Mouse (Mus musculus) intestine, embryonic 14.5 days (tissue): Measurements from ENCODE around the gene Srxn1. TPM values are rescaled to one million over a fixed set of nuclear protein-coding genes. Genes with fewer than 3 reads are reported as not detected.

ENCODE experiments used
- ATAC-seq: fragments of 200-750 bp; cut with Nextera tagmentation; replicated peaks from 2 replicates; pipeline ENCODE4 v1.8.0; 2017; ENCODE audit warnings: low read depth, moderate number of reproducible peaks, moderate TSS enrichment, moderate library complexity; ENCODE audit not compliant: low FRiP score, low TSS enrichment
- DNase-seq: peaks from one replicate; pipeline ENCODE4 v3.0.0-alpha.2; 2018; ENCODE audit warnings: low spot score
- H3K27ac ChIP-seq: fragments of 300-500 bp; sonication (generic); 2 replicates; pipeline ENCODE4 v1.5.1; 2014; ENCODE audit warnings: low read depth, mild to moderate bottlenecking, control low read depth
- H3K27me3 ChIP-seq: fragments of 300-500 bp; sonication (generic); replicated peaks from 2 replicates; pipeline ENCODE4 v1.6.1; 2014; ENCODE audit warnings: low read length, control low read depth; ENCODE audit not compliant: control insufficient read depth, insufficient read depth
- H3K36me3 ChIP-seq: fragments of 300-500 bp; sonication (generic); 2 replicates; pipeline ENCODE4 v1.6.1; 2014; ENCODE audit warnings: low read length, control low read depth; ENCODE audit not compliant: control insufficient read depth, insufficient read depth
- H3K4me1 ChIP-seq: fragments of 300-500 bp; sonication (generic); replicated peaks from 2 replicates; pipeline ENCODE4 v1.6.1; 2014; ENCODE audit warnings: low read length, control low read depth, mixed read lengths; ENCODE audit not compliant: control insufficient read depth, insufficient read depth
- H3K4me2 ChIP-seq: fragments of 300-500 bp; sonication (generic); 2 replicates; pipeline ENCODE4 v1.6.1; 2014; ENCODE audit warnings: low read length
- H3K4me3 ChIP-seq: fragments of 300-500 bp; sonication (generic); 2 replicates; pipeline ENCODE4 v1.5.1; 2014; ENCODE audit warnings: low read depth, low read length, control low read depth, mixed read lengths
- H3K9ac ChIP-seq: fragments of 300-500 bp; sonication (generic); 2 replicates; pipeline ENCODE4 v1.6.1; 2014; ENCODE audit warnings: mild to moderate bottlenecking, low read length
- H3K9me3 ChIP-seq: fragments of 300-500 bp; sonication (generic); 2 replicates; pipeline ENCODE4 v1.6.1; 2016; ENCODE audit warnings: low read length, control low read depth; ENCODE audit not compliant: control insufficient read depth
- whole genome bisulfite sequencing: fragments of 180-500 bp; shearing (Covaris S2); extraction: QIAGEN DNeasy Blood & Tissue Kit; methylation state at CpG from one replicate; pipeline ENCODE4 v1.1.7; 2014; 5-methylcytosine and 5-hydroxymethylcytosine counted together
- polyA plus RNA-seq: library from polyadenylated mRNA; unstranded; fragments of >200 nt; fragmentation: Nextera tagmentation; extraction: Ambion mirVana; gene quantifications from 2 replicates; pipeline ENCODE4 v1.2.1, GENCODE M21; 2014

The Srxn1 gene
- polyA plus RNA-seq, 1 experiment from 2014 or later, result 12.4 TPM

DNA sequence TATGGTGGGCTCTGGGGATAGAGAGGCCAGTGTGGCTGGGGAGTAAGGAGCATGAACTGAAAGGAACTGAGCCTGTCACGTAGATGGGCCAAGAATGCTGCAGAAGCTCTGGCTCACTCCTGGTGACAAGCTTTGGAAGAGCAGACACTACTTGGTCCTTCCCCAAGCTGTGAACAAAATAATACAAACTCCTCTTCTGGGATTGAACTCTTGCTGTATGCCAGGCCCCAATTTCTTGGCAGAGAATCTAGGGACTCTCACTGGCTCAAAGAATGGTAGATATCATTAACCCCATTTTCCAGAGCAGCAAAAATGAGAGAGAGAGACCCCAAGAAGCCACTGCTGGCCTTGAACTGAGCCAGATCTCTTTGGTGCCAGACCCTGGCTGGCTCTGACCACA, 36.2 kb downstream of the Srxn1 start:
- Histone ChIP-seq H3K4me3 (peak overlapping the region; percentile 28), H3K9ac (peak overlapping the region; percentile 12; the same call in 1 of the 2 replicates), H3K27ac (peak overlapping the region; percentile 48), H3K9me3 (no peaks in the 10 kb centered on the region), H3K4me2 (peak overlapping the region; percentile 83), H3K4me1 (peaks cover 11% of the 10 kb centered on the region; the same call in 1 of the 2 replicates), H3K36me3 (no peaks in the 10 kb centered on the region), H3K27me3 (peaks cover 28% of the 10 kb centered on the region)
- ATAC-seq, result no peak
- DNase-seq, result no peak
- 50% methylated on average over 1 of the region's 1 CpGs for WGBS

DNA sequence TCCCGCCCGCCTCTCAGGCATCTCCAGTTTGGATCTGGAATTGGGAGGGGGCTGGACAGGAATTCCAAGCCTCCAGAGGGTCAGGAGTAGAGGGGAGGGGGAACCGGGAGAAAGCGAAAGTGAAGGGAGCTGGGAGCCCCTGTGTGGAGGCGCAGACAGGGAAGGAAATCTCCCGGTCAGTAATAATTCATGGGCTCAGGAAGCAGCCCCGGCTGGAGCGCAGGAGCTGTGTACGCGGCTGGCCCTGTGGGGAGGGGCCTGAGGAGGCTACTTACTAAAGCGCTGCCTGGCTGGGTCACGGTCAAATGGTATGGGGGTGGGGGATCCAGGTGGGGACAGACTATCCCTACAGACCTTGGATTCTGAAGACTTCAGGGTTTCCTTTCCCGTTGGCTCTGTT, 36.7 kb downstream of the Srxn1 start:
- H3K4me3 ChIP-seq, result peak overlapping the region; percentile 28
- ATAC-seq, result peak; percentile 75
- no peaks in the 10 kb centered on the region for H3K9me3 ChIP-seq
- H3K27me3 ChIP-seq, result peaks cover 28% of the 10 kb centered on the region
- peaks cover 11% of the 10 kb centered on the region; the same call in 1 of the 2 replicates for H3K4me1 ChIP-seq
- H3K27ac ChIP-seq, result peak overlapping the region; percentile 48
- WGBS, result 1% methylated on average over 13 of the region's 13 CpGs
- H3K9ac ChIP-seq, result peak overlapping the region; percentile 12; the same call in 1 of the 2 replicates
- H3K4me2 ChIP-seq, result peak overlapping the region; percentile 83
- DNase-seq, result peak; percentile 80
- no peaks in the 10 kb centered on the region for H3K36me3 ChIP-seq

DNA sequence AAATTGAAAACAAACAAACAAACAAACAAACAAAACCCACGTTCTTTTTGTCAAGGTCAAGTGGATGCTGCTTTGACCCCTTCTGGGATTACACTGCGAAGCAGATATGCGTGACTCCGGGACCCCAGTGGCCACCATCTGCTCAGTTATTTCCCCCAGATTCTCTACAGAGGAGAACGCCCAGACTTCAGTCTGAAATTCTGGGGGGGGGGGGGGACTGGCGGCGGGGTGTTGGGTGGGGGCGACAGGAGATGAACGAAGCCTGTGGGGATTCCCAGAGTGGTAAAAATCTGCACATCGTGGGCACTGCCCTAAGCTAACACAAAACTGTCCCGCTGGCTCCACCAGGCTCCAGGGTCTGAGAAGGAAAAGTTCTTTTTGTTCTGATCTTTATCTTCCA, 37.3 kb downstream of the Srxn1 start:
- 7% methylated on average over 11 of the region's 11 CpGs for WGBS
- Histone ChIP-seq H3K9ac (no peak overlapping the region), H3K27me3 (peaks cover 28% of the 10 kb centered on the region), H3K4me1 (peaks cover 11% of the 10 kb centered on the region; the same call in 1 of the 2 replicates), H3K36me3 (no peaks in the 10 kb centered on the region), H3K4me2 (peak overlapping the region; percentile 83), H3K4me3 (peak overlapping the region; percentile 48), H3K27ac (no peak overlapping the region), H3K9me3 (no peaks in the 10 kb centered on the region)
- ATAC-seq (no peak), DNase-seq (no peak)

DNA sequence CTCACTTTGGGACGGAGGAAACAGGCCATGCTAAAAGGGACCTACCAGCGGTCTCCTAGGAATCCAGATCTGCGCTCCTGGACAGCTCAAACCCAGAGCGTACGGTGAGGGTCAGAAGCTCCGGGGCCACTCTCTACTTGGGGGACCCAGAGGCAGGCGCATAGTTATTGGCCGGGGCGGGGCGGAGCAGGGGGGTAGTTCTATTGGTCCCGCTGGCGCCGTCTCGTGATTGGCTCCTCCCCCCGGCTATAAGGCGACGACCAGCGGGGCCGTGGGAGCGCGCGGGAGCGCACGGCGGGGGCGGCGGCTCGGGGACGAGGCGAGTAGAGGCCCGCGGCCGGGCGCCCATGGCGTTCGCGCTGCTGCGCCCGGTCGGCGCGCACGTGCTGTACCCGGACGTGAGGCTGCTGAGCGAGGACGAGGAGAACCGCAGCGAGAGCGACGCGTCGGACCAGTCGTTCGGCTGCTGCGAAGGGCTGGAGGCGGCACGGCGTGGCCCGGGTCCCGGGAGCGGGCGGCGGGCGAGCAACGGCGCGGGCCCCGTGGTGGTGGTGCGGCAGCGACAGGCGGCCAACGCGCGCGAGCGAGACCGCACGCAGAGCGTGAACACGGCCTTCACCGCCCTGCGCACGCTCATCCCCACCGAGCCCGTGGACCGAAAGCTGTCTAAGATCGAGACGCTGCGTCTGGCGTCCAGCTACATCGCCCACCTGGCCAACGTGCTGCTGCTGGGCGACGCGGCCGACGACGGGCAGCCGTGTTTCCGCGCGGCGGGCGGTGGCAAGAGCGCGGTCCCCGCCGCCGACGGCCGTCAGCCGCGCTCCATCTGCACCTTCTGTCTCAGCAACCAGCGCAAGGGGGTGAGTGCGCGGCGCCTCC, 38.2 kb downstream of the Srxn1 start, which contains the start of gene Tcf15:
Gene Tcf15 (plus strand): TSS at position 283 of the 879 bp plus-strand sequence.
- no peak within 1 kb of the TSS for H3K27ac ChIP-seq

GRCm38 (mm10) chr2:152144158-152144450, 38.8 kb downstream of the Srxn1 start:
- no peaks in the 10 kb centered on the region for H3K9me3 ChIP-seq
- WGBS, result 21% methylated on average over 9 of the region's 9 CpGs
- no peaks in the 10 kb centered on the region for H3K36me3 ChIP-seq
- peak overlapping the region; percentile 83 for H3K4me2 ChIP-seq
- DNase-seq (no peak), ATAC-seq (no peak)
- peaks cover 11% of the 10 kb centered on the region; the same call in 1 of the 2 replicates for H3K4me1 ChIP-seq
- peak overlapping the region; percentile 40 for H3K9ac ChIP-seq
- peaks cover 28% of the 10 kb centered on the region for H3K27me3 ChIP-seq
- no peak overlapping the region for H3K27ac ChIP-seq
- peak overlapping the region; percentile 48 for H3K4me3 ChIP-seq

More for the DNA sequence above, 38.2 kb downstream of the Srxn1 start, which contains the start of gene Tcf15:
- Histone ChIP-seq H3K9ac (peak within 1 kb of the TSS; percentile 40), H3K4me2 (peak within 1 kb of the TSS; percentile 83), H3K36me3 (no peaks in the 10 kb centered on the region), H3K4me1 (peaks cover 11% of the 10 kb centered on the region; the same call in 1 of the 2 replicates), H3K4me3 (peak within 1 kb of the TSS; percentile 48), H3K9me3 (no peaks in the 10 kb centered on the region), H3K27me3 (peaks cover 28% of the 10 kb centered on the region)
- peak; percentile 78 for DNase-seq
- WGBS, result 1% methylated on average over 92 of the region's 118 CpGs
- ATAC-seq, result peak; percentile 83

GRCm38 (mm10) chr2:152144501-152144900, 39.2 kb downstream of the Srxn1 start:
- Histone ChIP-seq H3K36me3 (no peaks in the 10 kb centered on the region), H3K9me3 (no peaks in the 10 kb centered on the region), H3K27me3 (peaks cover 28% of the 10 kb centered on the region), H3K4me1 (peaks cover 11% of the 10 kb centered on the region; the same call in 1 of the 2 replicates), H3K9ac (no peak overlapping the region), H3K4me2 (peak overlapping the region; percentile 83), H3K4me3 (peak overlapping the region; percentile 48), H3K27ac (no peak overlapping the region)
- DNase-seq (no peak), ATAC-seq (no peak)
- 67% methylated on average over 5 of the region's 5 CpGs for WGBS

- no peak for DNase-seq
- no peak overlapping the region for H3K27ac ChIP-seq
Measured at GRCm38 (mm10) chr2:152145711-152146110, 40.4 kb downstream of the Srxn1 start.

DNA sequence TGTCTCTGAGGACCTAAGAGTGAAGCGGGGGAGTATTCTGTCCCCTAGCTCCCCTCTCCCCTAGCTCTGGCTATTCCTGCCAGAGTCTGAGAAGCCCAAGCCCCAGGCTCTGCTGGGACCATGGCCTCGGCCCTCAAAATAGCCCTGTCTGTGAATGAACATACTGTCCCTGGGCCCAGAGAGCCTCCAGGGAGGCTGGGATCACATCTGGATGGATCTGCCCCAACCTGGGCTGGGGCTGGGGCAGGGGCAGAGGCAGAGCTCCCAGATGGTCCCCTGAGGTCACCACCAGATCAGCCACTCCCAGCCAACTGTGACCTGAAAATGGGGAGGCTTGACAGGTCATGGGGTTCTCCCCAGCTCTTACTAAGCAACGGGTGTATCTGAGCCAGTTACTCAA, 41.8 kb downstream of the Srxn1 start:
- Histone ChIP-seq H3K9ac (no peak overlapping the region), H3K4me3 (no peak overlapping the region), H3K9me3 (no peaks in the 10 kb centered on the region), H3K4me2 (no peak overlapping the region), H3K27ac (no peak overlapping the region), H3K36me3 (no peaks in the 10 kb centered on the region), H3K4me1 (peaks cover 4% of the 10 kb centered on the region; the same call in 1 of the 2 replicates), H3K27me3 (peaks cover 25% of the 10 kb centered on the region)
- ATAC-seq (no peak), DNase-seq (no peak)
- WGBS, result 62% methylated on average over 3 of the region's 3 CpGs

More at GRCm38 (mm10) chr2:152145711-152146110, 40.4 kb downstream of the Srxn1 start:
- H3K4me1 ChIP-seq, result peaks cover 11% of the 10 kb centered on the region; the same call in 1 of the 2 replicates
- no peak overlapping the region for H3K9ac ChIP-seq
- H3K27me3 ChIP-seq, result peaks cover 25% of the 10 kb centered on the region
- no peak overlapping the region for H3K4me3 ChIP-seq
- no peaks in the 10 kb centered on the region for H3K36me3 ChIP-seq
- no peaks in the 10 kb centered on the region for H3K9me3 ChIP-seq
- no peak for ATAC-seq
- H3K4me2 ChIP-seq, result no peak overlapping the region
- WGBS, result 74% methylated on average over 2 of the region's 2 CpGs
